Mouse (Mus musculus) limb, embryonic 12.5 days (tissue): Measurements from ENCODE around the gene Nt5c3. TPM values are rescaled to one million over a fixed set of nuclear protein-coding genes. Genes with fewer than 3 reads are reported as not detected.

ENCODE experiments used
- ATAC-seq: fragments of 200-750 bp; cut with Nextera tagmentation; 2 replicates; pipeline ENCODE4 v1.8.0; 2017; ENCODE audit warnings: low read depth, moderate TSS enrichment; ENCODE audit not compliant: insufficient number of reproducible peaks, insufficient read depth, low FRiP score, low TSS enrichment
- H3K27ac ChIP-seq: fragments of 300-500 bp; sonication (generic); 2 replicates; pipeline ENCODE4 v1.5.1; 2016; ENCODE audit warnings: mild to moderate bottlenecking, moderate library complexity
- H3K27me3 ChIP-seq: fragments of 300-500 bp; sonication (generic); 2 replicates; pipeline ENCODE4 v1.6.1; 2016; ENCODE audit warnings: mild to moderate bottlenecking, moderate library complexity
- H3K36me3 ChIP-seq: fragments of 300-500 bp; sonication (generic); 2 replicates; pipeline ENCODE4 v1.6.1; 2016; ENCODE audit warnings: mild to moderate bottlenecking, moderate library complexity
- H3K4me1 ChIP-seq: fragments of 300-500 bp; sonication (generic); replicated peaks from 2 replicates; pipeline ENCODE4 v1.6.1; 2016
- H3K4me2 ChIP-seq: fragments of 300-500 bp; sonication (generic); 2 replicates; pipeline ENCODE4 v1.6.1; 2016; ENCODE audit warnings: mild to moderate bottlenecking, moderate library complexity
- H3K4me3 ChIP-seq: fragments of 300-500 bp; sonication (generic); replicated peaks from 2 replicates; pipeline ENCODE4 v1.5.1; 2016; ENCODE audit warnings: mild to moderate bottlenecking
- H3K9ac ChIP-seq: fragments of 300-500 bp; sonication (generic); replicated peaks from 2 replicates; pipeline ENCODE4 v1.6.1; 2016; ENCODE audit warnings: mild to moderate bottlenecking, moderate library complexity
- H3K9me3 ChIP-seq: fragments of 300-500 bp; sonication (generic); 2 replicates; pipeline ENCODE4 v1.6.1; 2016; ENCODE audit warnings: mild to moderate bottlenecking, moderate library complexity
- WGBS: fragments of 180-500 bp; shearing (Covaris S2); methylation state at CpG from one replicate; pipeline ENCODE4 v1.1.7; 2016; 5-methylcytosine and 5-hydroxymethylcytosine counted together
- polyA plus RNA-seq: library from polyadenylated mRNA; unstranded; fragments of >200 nt; fragmentation: Nextera tagmentation; extraction: Ambion mirVana; gene quantifications from 2 replicates; pipeline ENCODE4 v1.2.1, GENCODE M21; 2016

Gene Nt5c3
- polyA plus RNA-seq, 1 experiment from 2014 or later, result 68.3 TPM

DNA sequence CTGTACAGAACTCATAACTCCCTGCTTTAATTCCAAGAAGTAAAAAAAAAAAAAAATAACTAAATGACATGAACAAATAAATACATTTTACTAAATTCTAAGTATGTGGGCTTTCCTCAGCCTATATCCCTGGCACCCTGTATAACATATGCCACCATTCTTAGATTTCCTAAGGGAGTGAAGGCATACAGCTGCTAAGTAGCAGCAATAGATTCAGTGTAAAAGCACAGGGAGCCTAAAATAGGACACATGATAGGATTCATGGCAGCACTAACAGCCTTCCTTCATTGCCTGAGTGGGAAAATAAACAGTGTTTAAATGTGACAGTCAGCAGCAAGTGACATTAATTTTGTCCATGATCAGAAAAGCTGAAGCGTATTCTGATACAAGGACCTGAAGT, 19.4 kb downstream of the Nt5c3 start:
- H3K4me3 ChIP-seq, result no peak overlapping the region
- H3K4me2 ChIP-seq, result no peak overlapping the region
- H3K27me3 ChIP-seq, result no peaks in the 10 kb centered on the region
- ATAC-seq, result no peak
- peaks cover 9% of the 10 kb centered on the region for H3K4me1 ChIP-seq
- H3K36me3 ChIP-seq, result 0 out of 2 replicates have a peak, but pooled peaks cover 2% of the 10 kb centered on the region
- H3K27ac ChIP-seq, result no peak overlapping the region
- H3K9ac ChIP-seq, result no peak overlapping the region
- 96% methylated on average over 1 of the region's 1 CpGs for WGBS
- no peaks in the 10 kb centered on the region for H3K9me3 ChIP-seq

DNA sequence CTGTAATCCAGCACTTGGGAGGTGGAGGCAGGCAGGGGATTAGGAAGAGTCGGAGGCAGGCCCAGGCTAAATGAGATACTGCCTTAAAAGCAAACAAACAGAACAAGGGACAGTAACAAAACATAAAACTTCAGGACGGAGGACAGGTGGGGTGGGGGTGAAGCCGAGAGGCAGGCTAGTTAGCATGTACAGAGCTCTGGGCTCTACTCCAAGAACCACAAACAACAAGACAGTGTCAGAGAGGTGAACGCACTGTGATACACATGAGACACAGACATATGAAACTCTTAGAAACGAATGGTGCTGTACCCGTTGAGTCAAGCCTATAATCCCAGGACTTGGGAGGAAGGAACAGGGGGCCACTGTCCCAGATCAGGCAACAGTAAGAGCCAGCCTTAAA, 19.9 kb downstream of the Nt5c3 start:
- H3K4me3 ChIP-seq, result no peak overlapping the region
- 0 out of 2 replicates have a peak, but pooled peaks cover 2% of the 10 kb centered on the region for H3K36me3 ChIP-seq
- no peaks in the 10 kb centered on the region for H3K27me3 ChIP-seq
- H3K4me2 ChIP-seq, result no peak overlapping the region
- ATAC-seq, result peak; percentile 14; the same call in 1 of the 2 replicates
- no peak overlapping the region for H3K27ac ChIP-seq
- H3K4me1 ChIP-seq, result peaks cover 9% of the 10 kb centered on the region
- no peak overlapping the region for H3K9ac ChIP-seq
- no peaks in the 10 kb centered on the region for H3K9me3 ChIP-seq
- 49% methylated on average over 6 of the region's 6 CpGs for WGBS

DNA sequence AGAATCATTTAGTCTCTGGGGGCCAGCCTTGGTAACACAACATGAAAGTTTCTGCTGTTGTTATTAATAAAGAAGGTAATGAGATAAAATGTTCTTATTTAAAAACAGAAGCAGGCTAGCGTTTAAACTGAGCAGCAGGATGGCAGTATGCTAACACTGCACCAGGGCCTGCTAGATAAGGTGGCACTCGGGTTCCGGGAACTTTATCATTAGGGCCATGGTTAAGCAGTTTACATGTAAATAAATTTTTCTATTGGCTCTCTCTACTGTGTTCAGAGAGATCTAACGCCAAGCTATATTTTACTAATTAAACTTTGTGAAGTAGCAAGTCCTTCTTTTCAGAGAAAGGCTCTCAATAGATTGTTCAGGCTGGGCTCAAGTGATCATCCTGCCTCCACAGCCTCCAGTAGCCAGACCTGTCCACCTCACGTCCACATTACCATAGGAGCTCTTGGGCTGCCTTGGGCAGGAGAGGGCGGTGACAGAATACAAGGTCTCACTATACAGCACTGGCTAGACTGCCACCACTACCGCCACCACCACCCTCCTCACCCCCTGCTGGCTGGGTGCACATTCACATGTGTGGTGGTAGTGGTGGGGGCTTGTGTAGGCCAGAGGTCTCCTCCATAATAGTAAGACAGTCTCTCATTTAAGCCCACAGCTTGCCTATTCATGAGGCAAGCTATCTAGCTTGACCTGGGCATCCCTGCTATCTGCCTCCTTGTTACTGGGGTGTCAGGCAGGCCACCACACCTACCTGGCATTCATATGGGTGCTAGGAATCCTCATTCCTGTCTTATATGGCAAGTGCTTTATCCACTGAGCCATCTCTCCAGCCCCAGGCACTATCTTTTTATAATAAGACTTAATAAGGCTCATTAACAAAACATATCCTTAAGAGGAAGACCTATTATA, 20.9 kb downstream of the Nt5c3 start:
- Histone ChIP-seq H3K9ac (no peak overlapping the region), H3K9me3 (no peaks in the 10 kb centered on the region), H3K4me3 (no peak overlapping the region), H3K36me3 (0 out of 2 replicates have a peak, but pooled peaks cover under 1% of the 10 kb centered on the region), H3K27ac (no peak overlapping the region), H3K27me3 (no peaks in the 10 kb centered on the region), H3K4me1 (peaks cover 9% of the 10 kb centered on the region), H3K4me2 (no peak overlapping the region)
- 79% methylated on average over 7 of the region's 7 CpGs for WGBS
- no peak for ATAC-seq

DNA sequence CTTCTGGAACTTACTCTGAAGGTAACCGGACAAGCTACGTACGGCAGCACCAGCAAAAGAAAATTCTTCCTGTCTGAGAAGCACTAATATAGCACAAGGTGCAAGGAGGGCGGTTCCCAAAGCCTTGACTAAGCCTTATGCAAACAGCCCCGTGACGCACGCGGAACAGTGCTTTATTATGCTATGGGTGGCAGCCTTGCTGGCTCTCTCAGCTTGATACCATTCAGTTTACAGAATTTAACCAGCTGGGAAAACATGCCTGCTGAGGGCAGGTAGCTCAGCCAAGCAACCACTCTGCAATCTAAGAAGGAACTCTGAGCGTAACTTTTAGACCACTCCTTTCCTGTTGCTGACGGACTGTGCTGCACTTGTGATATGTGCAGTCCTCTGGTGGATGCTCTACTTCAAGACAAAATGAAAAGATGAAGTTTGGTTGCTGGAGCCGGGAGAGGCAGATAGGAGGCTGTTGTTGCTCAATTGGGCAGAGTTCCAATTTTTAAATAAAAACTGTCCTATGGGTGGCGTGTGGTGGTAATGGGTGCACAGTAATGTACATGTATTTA, 21.8 kb downstream of the Nt5c3 start:
- Histone ChIP-seq H3K4me3 (no peak overlapping the region), H3K27ac (no peak overlapping the region), H3K4me2 (0 out of 2 replicates have a peak overlapping the region, but pooled peaks have one; percentile 2), H3K4me1 (peaks cover 9% of the 10 kb centered on the region), H3K9ac (no peak overlapping the region), H3K36me3 (no peaks in the 10 kb centered on the region), H3K9me3 (no peaks in the 10 kb centered on the region), H3K27me3 (no peaks in the 10 kb centered on the region)
- ATAC-seq, result peak; percentile 21
- 53% methylated on average over 12 of the region's 12 CpGs for WGBS

DNA sequence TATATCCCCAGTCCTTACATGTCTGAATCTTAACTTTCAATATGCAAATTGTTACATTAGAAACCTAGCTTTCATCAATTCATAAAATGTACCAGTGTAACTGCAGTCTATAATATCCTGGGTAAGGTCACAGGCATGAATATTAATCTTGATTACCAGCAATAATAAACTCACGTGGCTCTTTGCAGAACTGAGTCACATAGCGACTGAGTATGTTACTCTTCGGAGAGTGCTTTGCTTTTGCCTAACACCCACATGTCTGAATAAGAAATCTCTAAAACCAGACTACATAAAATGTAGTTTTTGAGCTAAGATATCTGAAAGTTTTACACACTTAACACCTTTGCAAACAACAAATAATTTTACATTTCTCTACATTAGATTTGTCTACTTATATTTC, 22.4 kb downstream of the Nt5c3 start:
- Histone ChIP-seq H3K4me1 (peaks cover 9% of the 10 kb centered on the region), H3K36me3 (no peaks in the 10 kb centered on the region), H3K9ac (no peak overlapping the region), H3K4me3 (no peak overlapping the region), H3K4me2 (no peak overlapping the region), H3K27ac (no peak overlapping the region), H3K27me3 (no peaks in the 10 kb centered on the region), H3K9me3 (no peaks in the 10 kb centered on the region)
- WGBS, result 82% methylated on average over 3 of the region's 3 CpGs
- no peak for ATAC-seq

DNA sequence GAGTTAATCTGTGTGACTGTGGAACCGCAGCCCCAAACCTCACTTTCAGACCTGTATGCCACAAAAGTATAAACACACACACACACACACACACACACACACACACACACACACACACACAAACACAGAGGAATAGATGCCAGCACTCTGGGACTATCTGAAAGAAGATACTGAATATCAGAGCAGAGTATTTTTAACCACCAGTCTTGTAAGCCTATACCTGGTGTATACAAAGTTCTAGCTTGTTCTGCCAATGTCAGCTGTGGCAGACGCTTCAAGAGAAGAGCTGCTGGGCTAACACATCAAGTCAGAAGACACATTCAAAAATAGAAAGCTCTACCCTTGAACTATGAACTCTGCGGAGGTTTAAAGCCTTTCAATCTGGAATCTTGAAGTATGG, 24.1 kb downstream of the Nt5c3 start:
- no peaks in the 10 kb centered on the region for H3K27me3 ChIP-seq
- WGBS, result 90% methylated on average over 3 of the region's 3 CpGs
- no peak overlapping the region for H3K27ac ChIP-seq
- H3K4me1 ChIP-seq, result peaks cover 9% of the 10 kb centered on the region
- no peak overlapping the region for H3K4me2 ChIP-seq
- H3K4me3 ChIP-seq, result no peak overlapping the region
- H3K36me3 ChIP-seq, result no peaks in the 10 kb centered on the region
- no peaks in the 10 kb centered on the region for H3K9me3 ChIP-seq
- no peak for ATAC-seq
- H3K9ac ChIP-seq, result no peak overlapping the region

DNA sequence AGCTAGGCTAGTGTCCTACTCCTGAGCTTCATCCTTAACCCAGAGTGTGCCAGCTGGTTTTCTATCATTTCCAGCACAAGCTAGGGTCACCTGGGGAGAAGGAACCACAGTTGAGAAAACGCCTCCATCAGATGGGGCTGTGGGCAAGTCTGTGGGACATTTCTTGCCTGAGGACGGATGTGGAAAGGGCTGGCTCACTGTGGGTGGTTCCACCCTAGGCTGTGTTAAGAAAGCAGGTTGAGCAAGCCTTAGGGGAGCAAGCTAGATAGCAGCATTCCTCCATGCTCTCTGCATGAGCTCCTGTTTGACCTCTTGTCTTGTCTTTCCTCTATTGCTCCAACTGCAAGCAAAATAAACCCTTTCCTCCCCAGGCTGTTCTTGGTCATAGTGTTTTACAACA, 33.0 kb downstream of the Nt5c3 start:
- Histone ChIP-seq H3K9me3 (no peaks in the 10 kb centered on the region), H3K4me2 (no peak overlapping the region), H3K36me3 (peaks cover 44% of the 10 kb centered on the region), H3K4me1 (no peaks in the 10 kb centered on the region), H3K27me3 (no peaks in the 10 kb centered on the region), H3K9ac (no peak overlapping the region), H3K4me3 (no peak overlapping the region), H3K27ac (no peak overlapping the region)
- 87% methylated on average over 2 of the region's 2 CpGs for WGBS
- no peak for ATAC-seq

DNA sequence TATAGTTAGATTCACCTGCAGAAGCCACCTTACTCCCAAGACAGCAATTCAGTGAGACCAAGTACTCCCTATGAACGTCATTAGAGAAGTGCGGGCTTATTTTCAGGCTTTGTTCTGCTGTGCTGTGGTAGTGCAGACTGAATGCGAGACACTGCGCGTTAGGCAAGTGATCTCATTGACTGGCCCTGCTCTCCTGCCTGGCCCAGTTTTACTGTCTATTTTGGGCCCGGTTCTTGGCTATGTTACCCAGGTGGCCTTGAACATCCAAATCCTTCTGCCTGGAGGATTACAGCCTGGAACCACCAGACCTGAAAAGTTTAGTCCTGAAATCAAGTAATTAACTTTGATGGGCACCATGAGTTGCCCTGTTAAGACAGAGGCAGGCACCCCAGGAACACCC, 35.2 kb downstream of the Nt5c3 start:
- H3K36me3 ChIP-seq, result peaks cover 59% of the 10 kb centered on the region

DNA sequence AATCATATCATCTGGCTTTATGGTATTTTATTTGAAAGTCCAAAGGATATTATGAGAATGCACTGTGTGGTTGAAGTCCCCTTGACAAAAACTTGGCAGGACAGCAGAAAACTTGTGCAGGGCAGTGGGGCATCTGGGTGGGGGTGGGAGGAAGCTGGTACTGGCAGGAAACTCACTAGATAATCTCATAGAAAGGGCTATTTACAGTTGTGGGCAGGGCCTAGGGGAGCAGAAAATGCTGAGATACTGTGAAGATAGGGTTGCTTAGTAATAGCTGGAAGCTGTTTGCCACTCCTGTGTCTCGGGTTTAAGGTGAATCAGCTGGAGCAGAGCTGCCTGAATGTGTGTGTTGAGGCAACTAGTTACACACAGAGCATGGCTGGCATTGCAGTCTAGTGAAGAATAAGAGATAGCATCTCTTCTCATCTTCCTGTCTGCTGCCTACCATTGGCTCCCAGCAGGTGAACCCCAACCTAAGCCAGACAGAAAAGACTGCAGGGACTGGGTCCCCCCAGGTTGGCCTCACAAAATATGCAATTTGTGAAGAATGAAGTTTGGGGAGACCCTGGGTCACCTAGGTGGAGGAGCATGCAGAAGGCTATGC, 44.3 kb downstream of the Nt5c3 start:
- no peak for ATAC-seq
- 83% methylated on average over 1 of the region's 1 CpGs for WGBS
- H3K9ac ChIP-seq, result no peak overlapping the region
- no peaks in the 10 kb centered on the region for H3K27me3 ChIP-seq
- no peak overlapping the region for H3K4me2 ChIP-seq
- H3K36me3 ChIP-seq, result peaks cover 83% of the 10 kb centered on the region
- H3K9me3 ChIP-seq, result no peaks in the 10 kb centered on the region
- no peak overlapping the region for H3K4me3 ChIP-seq
- no peak overlapping the region for H3K27ac ChIP-seq
- H3K4me1 ChIP-seq, result no peaks in the 10 kb centered on the region

More for the DNA sequence above, 35.2 kb downstream of the Nt5c3 start:
- no peaks in the 10 kb centered on the region for H3K27me3 ChIP-seq
- no peak overlapping the region for H3K27ac ChIP-seq
- no peaks in the 10 kb centered on the region for H3K4me1 ChIP-seq
- no peak overlapping the region for H3K9ac ChIP-seq
- 85% methylated on average over 6 of the region's 6 CpGs for WGBS
- no peaks in the 10 kb centered on the region for H3K9me3 ChIP-seq
- no peak for ATAC-seq
- no peak overlapping the region for H3K4me3 ChIP-seq
- no peak overlapping the region for H3K4me2 ChIP-seq

DNA sequence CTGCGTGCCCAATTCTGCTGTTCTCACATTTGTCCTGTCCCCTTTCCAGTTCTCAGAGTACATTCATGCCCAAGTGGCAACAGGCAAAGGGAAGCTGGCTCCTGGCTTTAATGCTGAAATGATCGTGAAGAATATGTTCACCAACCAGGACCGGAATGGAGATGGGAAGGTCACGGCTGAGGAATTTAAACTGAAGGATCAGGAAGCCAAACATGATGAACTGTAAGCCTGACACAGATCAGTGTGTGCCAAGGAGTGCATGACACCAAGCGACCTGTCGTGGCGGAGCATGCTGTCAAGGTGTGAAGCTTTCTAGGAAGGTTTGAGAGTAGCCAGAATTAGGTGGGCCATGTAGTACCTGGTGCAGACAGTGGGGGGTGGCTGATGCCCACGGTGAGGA, 45.7 kb downstream of the Nt5c3 start:
- H3K4me1 ChIP-seq, result no peaks in the 10 kb centered on the region
- H3K27me3 ChIP-seq, result no peaks in the 10 kb centered on the region
- no peak overlapping the region for H3K27ac ChIP-seq
- H3K4me3 ChIP-seq, result no peak overlapping the region
- 93% methylated on average over 8 of the region's 8 CpGs for WGBS
- no peaks in the 10 kb centered on the region for H3K9me3 ChIP-seq
- H3K4me2 ChIP-seq, result no peak overlapping the region
- H3K36me3 ChIP-seq, result peaks cover 82% of the 10 kb centered on the region
- no peak overlapping the region for H3K9ac ChIP-seq
- ATAC-seq, result no peak

DNA sequence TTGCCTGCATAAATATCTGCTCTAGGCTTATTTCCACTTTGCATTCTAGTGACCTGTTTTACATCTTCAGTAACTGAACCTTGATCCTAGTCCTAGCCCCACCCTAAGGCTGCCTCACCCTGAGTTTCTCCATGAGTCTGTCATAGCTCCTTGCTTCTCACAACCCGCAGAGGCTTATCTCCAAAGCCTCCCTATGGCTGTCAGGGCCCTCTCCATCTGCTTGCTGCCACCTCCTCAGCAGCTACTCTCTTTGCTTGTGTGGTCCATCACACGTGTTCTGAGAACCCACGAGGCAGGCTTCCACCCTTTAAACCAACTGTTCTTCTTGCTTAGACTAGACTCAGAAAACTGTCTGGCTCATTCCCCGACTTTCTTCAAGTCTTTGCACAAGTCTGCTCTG, 46.9 kb downstream of the Nt5c3 start:
- Histone ChIP-seq H3K36me3 (peaks cover 74% of the 10 kb centered on the region), H3K4me2 (no peak overlapping the region), H3K4me1 (no peaks in the 10 kb centered on the region), H3K9ac (no peak overlapping the region), H3K9me3 (no peaks in the 10 kb centered on the region), H3K27me3 (no peaks in the 10 kb centered on the region), H3K27ac (no peak overlapping the region), H3K4me3 (no peak overlapping the region)
- 89% methylated on average over 4 of the region's 4 CpGs for WGBS
- ATAC-seq, result no peak
